Mouse (Mus musculus): ENCODE measurements at regions not wholly inside any gene's neighbourhood (a gene's known extent, or its start where the extent isn't known, plus 50 kb on each side); places are given as distances from the start of the nearest gene placed in this dataset.
A peak's percentile ranks its signal among the peaks of the same experiment; 100 is the strongest.

- no peak for DNase-seq (ENCODE audit: low spot score in 2 of 2)
- intact Hi-C loops (cut with DNase I): no loop called here
These were observed 62.4 kb upstream of the Lypd6 start for GRCm38 (mm10) chr2:50003866-50004265.

GRCm38 (mm10) chr2:50004674-50005527 is 61.3 kb upstream of the Lypd6 start:
- DNase-seq (ENCODE audit: low spot score in 2 of 2): no peak
- intact Hi-C loops (cut with DNase I): no loop called here

DNA sequence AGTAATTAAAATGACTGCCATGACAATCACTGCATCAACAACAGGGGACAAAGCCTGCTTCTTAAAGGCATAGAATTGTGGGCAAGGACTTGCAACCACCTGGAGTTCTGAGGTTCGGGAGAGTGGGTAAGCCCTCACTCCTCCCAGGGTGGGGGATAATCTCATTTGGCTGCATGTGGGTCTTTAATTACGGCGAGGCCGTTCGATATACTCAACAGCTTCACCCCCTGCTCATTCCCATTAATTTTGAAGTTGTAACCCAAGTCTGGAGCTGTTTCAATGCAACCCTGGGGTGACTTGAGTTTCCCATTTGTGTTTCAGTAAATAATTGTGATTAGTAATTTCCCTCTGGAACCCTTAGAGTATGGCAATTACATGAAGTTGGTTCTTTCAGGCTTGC is 57.9 kb upstream of the Lypd6 start:
- DNase-seq (ENCODE audit: low spot score in 2 of 2): no peak
- intact Hi-C loops (cut with DNase I): no loop called here

DNA sequence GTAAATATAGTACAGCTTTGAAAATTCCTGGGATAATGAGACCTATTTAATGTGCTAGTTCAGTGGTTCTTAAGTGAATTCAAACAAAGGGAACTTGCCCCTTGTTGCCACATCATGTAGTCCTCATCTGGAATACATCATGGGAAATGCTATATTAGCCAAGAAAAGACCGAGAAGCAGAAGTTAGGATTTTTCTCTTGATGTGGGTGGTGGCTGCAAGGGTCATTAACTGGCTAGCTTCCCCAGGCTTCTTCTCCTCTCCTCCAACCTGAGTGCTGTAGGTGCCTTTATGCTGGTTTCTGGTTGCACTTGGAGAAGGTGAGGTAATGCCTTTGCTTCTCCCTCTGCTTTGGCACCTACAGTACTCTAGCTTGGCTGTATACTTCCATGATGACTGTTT is 55.8 kb upstream of the Lypd6 start:
- intact Hi-C loops (cut with DNase I): no loop called here
- no peak for DNase-seq (ENCODE audit: low spot score in 2 of 2)

DNA sequence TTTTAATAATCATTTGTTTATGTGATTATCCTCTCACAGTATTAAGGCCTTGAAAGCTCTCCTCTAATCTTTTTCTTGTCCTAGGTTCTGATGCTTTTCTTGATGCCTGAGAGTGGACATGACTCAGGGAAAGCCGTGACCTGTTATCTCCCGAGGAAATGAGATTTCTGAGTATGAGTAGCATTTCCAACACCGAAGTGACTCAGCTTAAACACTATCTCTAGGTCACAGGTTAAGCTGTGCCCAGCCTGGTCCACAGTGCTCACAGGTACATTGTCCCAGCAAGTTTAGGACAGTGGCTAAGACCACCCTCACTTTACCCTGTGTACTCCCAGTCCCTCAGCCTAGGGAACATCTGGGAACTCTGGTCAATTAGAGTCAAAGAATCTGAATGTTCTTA is 53.9 kb upstream of the Lypd6 start:
- DNase-seq (ENCODE audit: low spot score in 2 of 2): no peak
- intact Hi-C loops (cut with DNase I): no loop called here

GRCm38 (mm10) chr2:50013248-50013647 is 53.0 kb upstream of the Lypd6 start:
- intact Hi-C loops (cut with DNase I): no loop called here
- DNase-seq (ENCODE audit: low spot score in 2 of 2): peak; percentile 56 to 62

DNA sequence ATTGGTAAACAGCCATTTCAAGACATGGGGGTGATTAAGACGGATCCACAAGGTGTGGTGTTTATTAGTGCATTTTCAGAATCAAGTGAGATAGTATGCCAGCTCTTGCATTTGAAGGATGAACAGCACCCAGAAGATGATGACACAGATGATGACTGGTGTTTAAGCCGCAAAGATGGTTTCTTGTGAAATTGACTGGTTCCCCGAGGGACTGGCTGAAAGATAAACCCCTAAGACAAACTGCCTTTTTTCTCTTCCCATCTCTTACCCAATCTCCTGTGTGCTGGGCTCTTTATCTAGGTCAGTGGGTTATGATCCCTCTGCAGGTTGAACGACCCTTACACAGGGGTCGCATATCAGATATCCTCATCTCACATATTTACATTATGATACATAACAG is 52.3 kb upstream of the Lypd6 start:
- intact Hi-C loops (cut with DNase I): no loop called here

GRCm38 (mm10) chr2:50014683-50015082 is 51.5 kb upstream of the Lypd6 start:
- intact Hi-C loops (cut with DNase I): no loop called here
- DNase-seq (ENCODE audit: low spot score in 2 of 2): peak in 1 of 2 experiments; percentile 5

More for the DNA sequence above, 52.3 kb upstream of the Lypd6 start:
- DNase-seq (ENCODE audit: low spot score in 2 of 2): no peak
